Mouse (Mus musculus): ENCODE data around the gene Adgrf2. TPM values are rescaled to one million over a fixed set of nuclear protein-coding genes. Genes with fewer than 3 reads are reported as not detected.

Adgrf2 gene
- under 1 TPM; 0.71 to 0.74 TPM for total RNA-seq (2021)
- long read RNA-seq, experiment 1: 0 reads
- long read RNA-seq, experiment 2: 0 reads

GRCm38 (mm10) chr17:42741801-42742217 is at the start of gene Adgrf2:
Gene Adgrf2, minus strand, starts transcription at chr17:42742179.
- DNase-seq (ENCODE audit: low spot score in 2 of 2): no peak
- Histone ChIP-seq H3K27ac (no peak within 1 kb of the TSS), H3K4me3 (no peak within 1 kb of the TSS)
- TF ChIP-seq CTCF (conservative IDR thresholded peaks at IDR 0.05): no peak

GRCm38 (mm10) chr17:42790787-42791186 is 48.8 kb upstream of the Adgrf2 start:
- TF ChIP-seq CTCF (conservative IDR thresholded peaks at IDR 0.05): no peak
- Histone ChIP-seq H3K4me3 (no peak overlapping the region), H3K27ac (no peak overlapping the region)
- no peak for DNase-seq (ENCODE audit: low spot score in 2 of 2)

DNA sequence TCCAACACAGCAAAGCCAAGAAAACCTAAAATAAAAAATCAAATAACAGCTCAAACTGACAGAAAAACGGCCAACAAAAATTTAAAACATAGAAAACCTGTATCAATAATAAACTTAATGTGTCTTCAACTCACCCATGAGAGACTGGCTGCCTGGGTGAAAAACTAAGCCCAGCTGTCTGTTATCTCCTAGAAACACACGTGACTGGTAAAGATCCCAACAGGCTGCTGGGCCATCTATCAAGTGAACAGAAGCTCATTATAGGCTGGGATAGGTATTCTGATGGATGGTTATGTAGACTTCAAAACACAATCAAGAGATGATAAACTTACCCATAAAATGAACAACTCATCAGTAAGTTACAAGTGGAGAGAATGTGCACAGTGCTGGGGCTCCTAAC is 47.7 kb upstream of the Adgrf2 start:
- Histone ChIP-seq H3K27ac (no peak overlapping the region), H3K4me3 (no peak overlapping the region)
- DNase-seq (ENCODE audit: low spot score in 2 of 2): no peak
- TF ChIP-seq CTCF (conservative IDR thresholded peaks at IDR 0.05): no peak

- no peak for TF ChIP-seq CTCF (conservative IDR thresholded peaks at IDR 0.05)
- peak in 1 of 2 experiments; percentile 30 for DNase-seq (ENCODE audit: low spot score in 2 of 2)
- Histone ChIP-seq H3K4me3 (no peak overlapping the region), H3K27ac (no peak overlapping the region)
Observed at GRCm38 (mm10) chr17:42788686-42789453, 46.9 kb upstream of the Adgrf2 start.

DNA sequence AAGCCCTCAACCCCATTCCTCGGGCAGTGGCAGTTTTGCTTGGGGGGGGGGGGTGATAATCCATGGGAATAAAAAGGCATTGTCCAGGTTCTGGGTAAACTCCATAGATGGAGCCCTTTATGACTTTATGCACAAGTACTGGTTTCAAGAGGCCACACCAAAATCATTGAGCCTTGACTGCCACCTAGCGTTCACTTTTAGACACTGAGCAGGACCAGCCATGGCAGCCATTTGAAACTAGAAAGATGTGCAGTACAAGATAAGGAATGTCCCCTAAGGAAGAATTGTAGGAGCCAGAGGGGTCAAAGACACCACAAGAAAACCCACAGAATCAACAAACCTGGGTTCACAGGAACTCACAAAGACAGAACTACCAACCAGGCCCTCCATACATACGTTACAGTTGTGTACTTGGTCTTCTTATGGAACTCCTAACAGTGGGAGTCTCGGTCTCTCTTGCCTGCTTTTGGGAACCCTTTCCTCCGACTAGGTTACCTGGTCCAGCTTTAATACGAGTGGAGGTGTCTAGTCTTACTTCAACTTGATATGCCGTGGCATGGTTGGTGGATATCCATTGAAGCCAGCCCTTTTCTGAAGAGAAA is 40.3 kb upstream of the Adgrf2 start:
- H3K4me3 ChIP-seq: no peak overlapping the region

DNA sequence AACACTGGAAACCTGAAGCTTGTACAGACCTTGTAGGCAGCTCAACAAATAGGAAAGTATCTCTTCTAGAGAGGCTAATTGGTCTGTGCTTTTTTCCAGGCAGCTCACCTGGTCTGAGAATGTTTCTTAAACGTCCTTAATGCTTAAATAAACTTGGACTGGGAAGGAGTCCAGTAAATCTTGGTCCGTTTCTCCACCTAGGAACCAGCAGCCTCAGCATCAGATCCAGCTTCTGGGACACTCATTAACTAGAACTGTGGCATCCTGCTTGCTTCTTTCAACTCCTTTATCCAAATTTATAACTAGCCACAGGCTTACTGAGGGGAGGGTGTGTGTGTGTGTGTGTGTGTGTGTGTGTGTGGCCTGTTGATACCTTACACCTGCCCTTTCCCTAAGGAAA is 11.8 kb upstream of the Adgrf2 start:
- H3K27ac ChIP-seq: no peak overlapping the region
- TF ChIP-seq CTCF (conservative IDR thresholded peaks at IDR 0.05): no peak
- DNase-seq (ENCODE audit: low spot score in 2 of 2): no peak
- H3K4me3 ChIP-seq: no peak overlapping the region

More for the DNA sequence above, 40.3 kb upstream of the Adgrf2 start:
- DNase-seq (ENCODE audit: low spot score in 2 of 2): peak; percentile 66 to 85
- peak; percentile 85 for TF ChIP-seq CTCF (conservative IDR thresholded peaks at IDR 0.05)
- no peak overlapping the region for H3K27ac ChIP-seq

DNA sequence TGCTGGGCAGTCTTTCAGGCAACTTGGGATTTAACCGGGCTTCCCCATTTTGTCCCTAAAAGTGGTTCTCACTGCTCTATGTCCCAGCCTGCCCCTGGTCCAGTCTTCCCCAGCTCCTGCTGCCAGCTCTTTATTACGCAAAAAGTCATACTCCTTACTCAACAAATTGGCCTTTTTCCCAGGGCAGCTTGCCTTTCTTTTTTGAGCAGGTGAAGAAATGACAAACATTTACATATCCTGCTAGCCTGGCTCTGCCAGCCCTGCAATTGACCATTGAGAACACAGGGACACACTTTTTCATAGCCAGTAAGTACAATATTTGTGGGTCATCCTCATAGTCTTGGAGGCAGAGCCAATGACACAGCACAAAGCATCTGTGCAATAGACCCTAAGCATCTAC is 10.2 kb upstream of the Adgrf2 start:
- no peak for DNase-seq (ENCODE audit: low spot score in 2 of 2)
- Histone ChIP-seq H3K27ac (no peak overlapping the region), H3K4me3 (no peak overlapping the region)
- no peak for TF ChIP-seq CTCF (conservative IDR thresholded peaks at IDR 0.05)

- TF ChIP-seq CTCF (conservative IDR thresholded peaks at IDR 0.05): no peak
- no peak overlapping the region for H3K4me3 ChIP-seq
- no peak overlapping the region for H3K27ac ChIP-seq
- no peak for DNase-seq (ENCODE audit: low spot score in 2 of 2)
Observed at GRCm38 (mm10) chr17:42745657-42746420, 3.9 kb upstream of the Adgrf2 start.

- TF ChIP-seq CTCF (conservative IDR thresholded peaks at IDR 0.05): no peak
- Histone ChIP-seq H3K4me3 (no peak overlapping the region), H3K27ac (no peak overlapping the region)
- no peak for DNase-seq (ENCODE audit: low spot score in 2 of 2)
Observed at GRCm38 (mm10) chr17:42742823-42743222, 844 bp upstream of the Adgrf2 start.

DNA sequence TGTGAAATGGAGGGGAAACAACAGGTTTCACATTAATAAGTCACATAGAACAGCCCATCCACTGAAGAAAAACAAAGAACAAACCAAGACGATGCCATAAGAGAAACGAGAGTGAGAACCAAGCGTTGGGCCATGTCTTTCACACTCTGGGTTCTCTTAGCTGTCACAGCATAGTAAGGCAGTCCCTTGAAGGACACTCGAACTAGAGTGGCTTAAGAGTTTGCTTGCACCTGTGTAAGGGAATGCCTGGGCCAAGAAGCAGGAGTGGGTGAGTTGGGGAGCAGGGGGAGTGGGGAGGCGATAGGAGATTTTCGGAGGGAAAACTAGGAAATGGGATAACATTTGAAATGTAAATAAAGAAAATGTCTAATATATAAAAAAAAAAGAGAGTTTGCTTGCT is 3.2 kb downstream of the Adgrf2 start:
- Histone ChIP-seq H3K27ac (no peak overlapping the region), H3K4me3 (no peak overlapping the region)
- no peak for DNase-seq (ENCODE audit: low spot score in 2 of 2)
- TF ChIP-seq CTCF (conservative IDR thresholded peaks at IDR 0.05): no peak

- no peak for DNase-seq (ENCODE audit: low spot score in 2 of 2)
- no peak overlapping the region for H3K4me3 ChIP-seq
- H3K27ac ChIP-seq: no peak overlapping the region
- peak; percentile 77 for TF ChIP-seq CTCF (conservative IDR thresholded peaks at IDR 0.05)
Observed at GRCm38 (mm10) chr17:42717161-42717560, 24.8 kb downstream of the Adgrf2 start.

- DNase-seq (ENCODE audit: low spot score in 2 of 2): peak; percentile 32 to 75
- peak overlapping the region; percentile 48; the same call in 1 of the 2 replicates for H3K27ac ChIP-seq
- H3K4me3 ChIP-seq: no peak overlapping the region
- TF ChIP-seq CTCF (conservative IDR thresholded peaks at IDR 0.05): no peak
Observed at GRCm38 (mm10) chr17:42714991-42715390, 27.0 kb downstream of the Adgrf2 start.

DNA sequence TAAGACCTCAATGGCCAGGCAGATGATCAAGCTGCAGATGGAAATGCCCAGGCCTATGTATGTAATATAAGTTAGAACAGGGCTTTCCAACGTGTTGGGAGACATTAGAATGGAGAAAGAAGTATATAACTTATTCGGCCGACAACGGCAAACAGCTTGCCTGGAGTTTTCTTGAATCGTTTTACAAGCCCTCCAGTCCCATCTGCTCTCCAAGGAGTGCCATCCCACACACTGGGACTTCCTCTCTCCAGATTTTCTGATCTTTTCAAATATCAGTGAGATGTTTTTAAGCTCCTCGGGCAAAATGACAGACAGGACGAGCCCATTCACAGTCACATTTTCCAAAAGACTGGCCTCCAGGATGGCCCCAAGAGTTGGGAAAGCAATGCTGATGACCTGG is 31.3 kb downstream of the Adgrf2 start:
- Histone ChIP-seq H3K27ac (peak overlapping the region; percentile 70), H3K4me3 (no peak overlapping the region)
- DNase-seq (ENCODE audit: low spot score in 2 of 2): peak; percentile 59 to 68
- no peak for TF ChIP-seq CTCF (conservative IDR thresholded peaks at IDR 0.05)
